Mouse (Mus musculus) 3T3-L1 (cell line): ENCODE measurements at regions not wholly inside any gene's neighbourhood (a gene's known extent, or its start where the extent isn't known, plus 50 kb on each side); places are given as distances from the start of the nearest gene placed in this dataset.

Experiments used
- DNase-seq: peaks from one replicate; pipeline ENCODE4 v3.0.0-alpha.2; 2015; ENCODE audit warnings: low read depth, low spot score

GRCm38 (mm10) chr8:93591608-93592301 lies 56.1 kb upstream of the Ces5a start:
- DNase-seq, result peak; percentile 89

GRCm38 (mm10) chr8:93592302-93592651 lies 56.6 kb upstream of the Ces5a start:
- no peak for DNase-seq

- DNase-seq, result no peak
Observed at GRCm38 (mm10) chr8:93598613-93599121, 63.0 kb upstream of the Ces5a start.

GRCm38 (mm10) chr8:93599306-93599705 lies 63.7 kb upstream of the Ces5a start:
- no peak for DNase-seq

- DNase-seq, result peak; percentile 73
Observed at GRCm38 (mm10) chr8:93599776-93600175, 64.1 kb upstream of the Ces5a start.

- DNase-seq, result peak; percentile 52
Observed at GRCm38 (mm10) chr8:93626807-93627526, 91.3 kb upstream of the Ces5a start.

- DNase-seq, result no peak
Observed at GRCm38 (mm10) chr8:93627626-93628025, 92.0 kb upstream of the Ces5a start.

GRCm38 (mm10) chr8:93632896-93633295 lies 97.3 kb upstream of the Ces5a start:
- DNase-seq, result no peak

- no peak for DNase-seq
Observed at GRCm38 (mm10) chr8:93642770-93643169, 107.1 kb upstream of the Ces5a start.

GRCm38 (mm10) chr8:93643471-93644215 lies 108.0 kb upstream of the Ces5a start:
- DNase-seq, result no peak

GRCm38 (mm10) chr8:93653421-93653820 lies 117.8 kb upstream of the Ces5a start:
- no peak for DNase-seq

- DNase-seq, result no peak
Observed at GRCm38 (mm10) chr8:93653913-93654705, 118.5 kb upstream of the Ces5a start.

GRCm38 (mm10) chr8:93655752-93656151 lies 120.1 kb upstream of the Ces5a start:
- no peak for DNase-seq

GRCm38 (mm10) chr8:93661739-93662138 lies 126.1 kb upstream of the Ces5a start:
- DNase-seq, result peak; percentile 65

GRCm38 (mm10) chr8:93662219-93662618 lies 126.6 kb upstream of the Ces5a start:
- DNase-seq, result no peak

GRCm38 (mm10) chr8:93663851-93664250 lies 128.2 kb upstream of the Ces5a start:
- no peak for DNase-seq

- DNase-seq, result no peak
Observed at GRCm38 (mm10) chr8:93668306-93668705, 132.7 kb upstream of the Ces5a start.

GRCm38 (mm10) chr8:93674721-93675120 lies 135.0 kb upstream of the Gnao1 start:
- no peak for DNase-seq

GRCm38 (mm10) chr8:93683773-93684391 lies 125.9 kb upstream of the Gnao1 start:
- no peak for DNase-seq

- peak; percentile 92 for DNase-seq
Observed at GRCm38 (mm10) chr8:93684392-93684791, 125.4 kb upstream of the Gnao1 start.

GRCm38 (mm10) chr8:93688845-93689244 lies 120.9 kb upstream of the Gnao1 start:
- DNase-seq, result no peak
